Mouse (Mus musculus) bone marrow macrophage, adult 2 months (primary cell): ENCODE measurements around the gene Slc25a10. TPM values are rescaled to one million over a fixed set of nuclear protein-coding genes. Genes with fewer than 3 reads are reported as not detected.

Experiments
- H3K27ac ChIP-seq: 2 replicates; pipeline ENCODE4 v1.5.1; 2012; ENCODE audit warnings: low read depth, low read length; ENCODE audit not compliant: insufficient read depth
- H3K4me1 ChIP-seq: 2 replicates; pipeline ENCODE4 v1.6.1; 2012; ENCODE audit warnings: low read length; ENCODE audit not compliant: control insufficient read depth, insufficient read depth
- H3K4me3 ChIP-seq: 2 replicates; pipeline ENCODE4 v1.5.1; 2012; ENCODE audit warnings: mild to moderate bottlenecking, low read length, moderate library complexity; ENCODE audit not compliant: insufficient read depth
- CTCF ChIP-seq: IDR thresholded peaks from 2 replicates; pipeline ENCODE4 v1.5.1; 2012; ENCODE audit warnings: low read depth, mild to moderate bottlenecking, low read length, moderate library complexity
- POLR2A ChIP-seq: IDR thresholded peaks from 2 replicates; pipeline ENCODE4 v1.6.1; 2012; ENCODE audit warnings: mild to moderate bottlenecking, low read depth, low read length, borderline replicate concordance
- polyA plus RNA-seq: library from polyadenylated mRNA; stranded (reverse); fragments of >200 nt; gene quantifications from 2 replicates; pipeline ENCODE4 v1.2.4, GENCODE M21; 2012; ENCODE audit not compliant: missing spikeins, insufficient read depth, insufficient read length

Gene Slc25a10
- polyA plus RNA-seq, 1 experiment, result 62.9 TPM

- peak overlapping the region; percentile 45; the same call in 1 of the 2 replicates for H3K27ac ChIP-seq
- TF ChIP-seq POLR2A (no peak), CTCF (no peak)
- peak overlapping the region; percentile 98 for H3K4me3 ChIP-seq
- H3K4me1 ChIP-seq, result peaks cover 4% of the 10 kb centered on the region; the same call in 1 of the 2 replicates
Measured at GRCm38 (mm10) chr11:120483448-120483934, 8.1 kb upstream of the Slc25a10 start.

DNA sequence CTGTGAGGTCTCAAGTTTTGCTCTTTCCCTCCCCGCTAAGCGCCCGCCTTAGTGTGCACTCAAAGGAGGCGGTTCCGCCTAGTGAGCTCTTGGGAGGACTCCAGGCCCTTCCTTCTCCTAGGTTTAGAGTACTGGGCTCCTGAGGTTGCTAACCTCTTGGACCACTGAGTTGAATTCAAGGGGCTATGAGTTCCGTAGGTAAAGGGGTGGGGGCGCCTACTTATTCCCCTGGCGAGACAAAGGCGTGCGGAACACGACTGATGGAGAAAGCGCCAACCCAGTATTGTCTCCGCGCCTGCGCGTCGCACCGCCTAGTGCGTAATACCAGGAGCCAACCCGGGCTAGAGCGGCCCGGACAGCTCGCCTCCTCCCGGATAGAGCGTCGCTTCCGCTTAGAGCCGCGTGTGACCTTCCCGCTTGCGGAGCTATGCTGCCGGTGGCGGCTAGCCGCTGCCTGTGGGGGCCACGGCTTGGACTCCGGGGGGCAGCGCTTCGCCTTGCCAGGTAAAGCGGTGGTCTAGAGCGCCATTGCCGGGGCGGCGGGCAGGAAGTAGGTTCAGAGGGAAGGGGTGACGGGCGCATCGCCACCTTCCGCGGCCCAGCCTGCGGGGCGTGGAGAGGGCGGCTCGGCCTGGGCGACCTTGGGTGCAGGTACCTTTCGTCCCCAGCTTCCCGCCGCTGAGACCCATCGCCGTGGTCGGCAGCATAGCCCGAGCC, 7.2 kb upstream of the Slc25a10 start, which contains the start of gene Mrpl12:
TSS of gene Mrpl12 (plus strand) at position 349 of the 717 bp plus-strand sequence.
- Histone ChIP-seq H3K27ac (peak within 1 kb of the TSS; percentile 66), H3K4me1 (peaks cover 4% of the 10 kb centered on the region), H3K4me3 (peak within 1 kb of the TSS; percentile 98)
- TF ChIP-seq POLR2A, result 0 out of 2 replicates have a peak, but pooled peaks have one; percentile 58
- no peak for TF ChIP-seq CTCF

GRCm38 (mm10) chr11:120485251-120485650, 6.4 kb upstream of the Slc25a10 start:
- Histone ChIP-seq H3K4me1 (peaks cover 7% of the 10 kb centered on the region), H3K27ac (peak overlapping the region; percentile 66), H3K4me3 (peak overlapping the region; percentile 98)
- TF ChIP-seq CTCF (no peak), POLR2A (no peak)

DNA sequence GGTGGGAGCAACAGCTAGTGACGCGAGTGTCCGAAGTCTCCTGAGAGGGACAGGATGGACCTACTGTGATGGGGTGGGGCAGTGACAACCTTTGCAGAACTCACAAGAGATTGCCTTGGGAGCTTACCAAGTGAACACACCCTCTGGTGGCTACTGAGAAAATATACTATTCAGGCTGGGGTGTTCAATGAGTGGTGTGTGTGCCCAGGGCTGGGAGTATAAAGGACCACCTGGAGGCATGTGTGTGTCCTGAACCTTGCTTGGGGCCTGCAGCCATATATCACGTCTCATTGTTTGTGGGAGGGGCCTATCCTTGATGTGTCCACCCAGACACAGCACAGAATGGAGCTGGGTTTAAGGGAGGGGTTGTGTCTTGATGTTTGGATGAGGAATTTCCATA, 3.1 kb upstream of the Slc25a10 start:
- no peak overlapping the region for H3K4me3 ChIP-seq
- H3K4me1 ChIP-seq, result peaks cover 23% of the 10 kb centered on the region
- H3K27ac ChIP-seq, result no peak overlapping the region
- TF ChIP-seq CTCF (no peak), POLR2A (no peak)

GRCm38 (mm10) chr11:120489054-120489761, 2.4 kb upstream of the Slc25a10 start:
- H3K4me3 ChIP-seq, result no peak overlapping the region
- H3K4me1 ChIP-seq, result peaks cover 30% of the 10 kb centered on the region
- TF ChIP-seq POLR2A, result no peak
- TF ChIP-seq CTCF, result peak; percentile 86
- 0 out of 2 replicates have a peak overlapping the region, but pooled peaks have one; percentile 21 for H3K27ac ChIP-seq

DNA sequence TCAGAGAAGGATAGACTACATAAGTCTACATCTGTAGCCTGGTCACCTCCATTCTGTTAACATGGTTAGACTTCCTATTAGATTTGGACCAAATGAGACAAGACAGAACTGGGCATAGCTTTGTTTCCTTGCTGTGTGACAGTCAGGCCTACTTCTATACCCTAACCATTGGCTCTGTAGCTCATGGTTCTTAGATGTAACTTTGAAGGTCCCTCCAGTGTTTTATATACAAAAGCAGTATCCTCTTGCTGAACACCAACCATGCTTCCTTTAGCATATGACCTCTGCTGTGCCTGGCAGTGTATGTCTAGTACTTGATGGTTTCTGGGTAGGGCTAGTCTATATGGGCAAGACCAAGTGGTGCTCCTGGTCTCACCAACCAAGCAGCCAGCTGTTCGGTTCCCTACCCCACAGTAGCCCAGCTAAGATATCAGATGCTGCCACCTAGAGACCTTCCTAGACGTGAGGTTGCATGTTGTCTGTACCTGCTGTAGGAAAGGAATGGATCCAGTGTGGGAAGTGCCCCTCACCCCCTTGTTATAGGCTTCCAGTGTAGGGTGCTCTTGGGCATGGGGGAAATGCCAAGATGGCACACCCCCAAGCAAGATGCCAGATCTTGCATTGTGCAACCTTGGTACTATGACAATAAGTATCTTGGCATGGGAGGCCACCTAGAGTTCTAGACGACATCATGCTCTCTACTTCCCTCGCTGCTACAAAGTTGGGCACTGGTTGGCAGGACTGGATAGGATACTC, 1.2 kb upstream of the Slc25a10 start:
- TF ChIP-seq CTCF (no peak), POLR2A (no peak)
- Histone ChIP-seq H3K4me1 (peaks cover 32% of the 10 kb centered on the region), H3K4me3 (no peak overlapping the region), H3K27ac (no peak overlapping the region)

GRCm38 (mm10) chr11:120492024-120492877, 611 bp downstream of the Slc25a10 start:
- peaks cover 31% of the 10 kb centered on the region for H3K4me1 ChIP-seq
- H3K27ac ChIP-seq, result peak overlapping the region; percentile 74
- peak overlapping the region; percentile 89 for H3K4me3 ChIP-seq
- TF ChIP-seq CTCF (no peak), POLR2A (no peak)

GRCm38 (mm10) chr11:120492878-120493203, 1.2 kb downstream of the Slc25a10 start:
- peaks cover 36% of the 10 kb centered on the region for H3K4me1 ChIP-seq
- TF ChIP-seq POLR2A, result no peak
- TF ChIP-seq CTCF, result no peak
- H3K4me3 ChIP-seq, result peak overlapping the region; percentile 89
- peak overlapping the region; percentile 74 for H3K27ac ChIP-seq

- Histone ChIP-seq H3K27ac (peak overlapping the region; percentile 74), H3K4me3 (peak overlapping the region; percentile 89), H3K4me1 (peaks cover 36% of the 10 kb centered on the region)
Measured at GRCm38 (mm10) chr11:120493351-120493750, 1.7 kb downstream of the Slc25a10 start.

DNA sequence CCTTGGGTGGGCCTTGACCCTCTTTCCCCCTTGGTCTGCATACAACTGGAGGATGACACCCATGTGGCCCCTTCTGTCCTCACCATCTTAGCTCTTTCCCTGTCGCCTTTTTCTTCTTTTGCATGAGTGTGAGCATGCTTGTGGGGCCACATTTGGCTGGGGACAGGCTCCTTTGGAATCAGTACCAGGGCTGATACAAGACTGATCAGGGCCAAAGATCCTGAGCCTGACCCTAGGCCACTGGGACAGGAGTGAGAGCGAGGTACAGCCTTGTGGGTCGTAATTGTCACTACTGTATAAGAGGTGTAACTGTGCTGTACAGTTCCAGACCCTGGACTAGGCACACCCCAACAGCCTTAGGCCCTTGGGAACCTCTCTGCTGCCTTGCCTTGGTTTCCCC, 2.3 kb downstream of the Slc25a10 start:
- TF ChIP-seq CTCF (no peak), POLR2A (no peak)
- peaks cover 36% of the 10 kb centered on the region for H3K4me1 ChIP-seq
- no peak overlapping the region for H3K4me3 ChIP-seq
- H3K27ac ChIP-seq, result no peak overlapping the region

More at GRCm38 (mm10) chr11:120493351-120493750, 1.7 kb downstream of the Slc25a10 start:
- TF ChIP-seq POLR2A (no peak), CTCF (no peak)
